Mouse (Mus musculus): ENCODE measurements around the gene Fam43b.

DNA sequence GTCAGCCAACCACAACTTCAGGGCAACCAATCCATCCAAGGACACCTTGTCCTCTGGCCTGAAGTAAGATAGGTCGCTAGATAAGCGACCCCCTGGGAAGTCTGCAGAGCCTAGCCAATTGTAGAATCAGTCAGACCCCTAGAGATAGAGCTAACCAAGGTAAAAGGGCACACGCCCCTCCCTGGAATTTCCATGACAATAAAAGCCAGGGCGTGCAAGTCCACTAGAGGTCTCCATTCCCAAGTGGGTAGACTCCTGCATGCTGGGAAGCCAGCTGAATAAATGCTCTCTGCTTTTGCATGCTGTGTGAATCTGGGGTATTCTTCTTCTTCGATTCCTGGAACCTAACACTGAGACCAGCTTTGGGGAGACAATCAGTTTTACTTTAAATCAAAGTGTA, 20.1 kb upstream of the Fam43b start:
- TF ChIP-seq CTCF (IDR thresholded peaks at IDR 0.05; ENCODE audit: low read depth, low read length): no peak
- TF ChIP-seq POLR2A (IDR thresholded peaks at IDR 0.05; ENCODE audit: insufficient read depth, low read length): no peak
- TF ChIP-seq EP300 (IDR thresholded peaks at IDR 0.05; ENCODE audit: insufficient read depth, low read depth, low read length): 0 out of 2 replicates have a peak, but pooled peaks have one; percentile 21

Measured in ES-Bruce4 (cell line).